Mouse (Mus musculus) brain, adult 2 months (tissue): ENCODE results near the gene Plcb3.
A peak's percentile ranks its signal among the peaks of the same experiment; 100 is the strongest.

Source experiments
- DNase-seq: peaks from one replicate; pipeline ENCODE4 v3.0.0; 2011; ENCODE audit warnings: low read depth, low spot score

Plcb3 gene

GRCm38 (mm10) chr19:6940396-6941351 is 35.6 kb downstream of the Plcb3 start:
- DNase-seq = no peak

- peak; percentile 41 for DNase-seq
These were observed 36.9 kb downstream of the Plcb3 start for GRCm38 (mm10) chr19:6939106-6940002.

GRCm38 (mm10) chr19:6937541-6938465 is 38.5 kb downstream of the Plcb3 start:
- DNase-seq = peak; percentile 63

- no peak for DNase-seq
These were observed 40.0 kb downstream of the Plcb3 start for GRCm38 (mm10) chr19:6936299-6936698.

- DNase-seq = peak; percentile 44
These were observed 41.9 kb downstream of the Plcb3 start, which contains the start of gene Kcnk4 for GRCm38 (mm10) chr19:6934195-6934977. Kcnk4 (minus strand) TSS chr19:6934515.

- DNase-seq = peak; percentile 84
These were observed 42.7 kb downstream of the Plcb3 start for GRCm38 (mm10) chr19:6933436-6934194.

- no peak for DNase-seq
These were observed 43.2 kb downstream of the Plcb3 start for GRCm38 (mm10) chr19:6933102-6933435.

GRCm38 (mm10) chr19:6932018-6932417 is 44.3 kb downstream of the Plcb3 start:
- DNase-seq = no peak

- peak; percentile 37 for DNase-seq
These were observed 45.3 kb downstream of the Plcb3 start for GRCm38 (mm10) chr19:6931002-6931401.

GRCm38 (mm10) chr19:6928080-6928479 is 48.2 kb downstream of the Plcb3 start:
- DNase-seq = no peak

- DNase-seq = no peak
These were observed 49.6 kb downstream of the Plcb3 start for GRCm38 (mm10) chr19:6926559-6927255.

- no peak for DNase-seq
These were observed 50.5 kb downstream of the Plcb3 start for GRCm38 (mm10) chr19:6925611-6926329.

- no peak for DNase-seq
These were observed 51.0 kb downstream of the Plcb3 start, which contains the start of gene Catsperz for GRCm38 (mm10) chr19:6925307-6925573. Catsperz (minus strand) TSS chr19:6925380.

GRCm38 (mm10) chr19:6924461-6925306 is 51.6 kb downstream of the Plcb3 start:
- DNase-seq = peak; percentile 91

GRCm38 (mm10) chr19:6922901-6923735 is 53.2 kb downstream of the Plcb3 start:
- DNase-seq = peak; percentile 72
